Mouse (Mus musculus): ENCODE results near the gene Kcnk7.

- TF ChIP-seq CTCF (IDR thresholded peaks at IDR 0.05; ENCODE audit: low read depth) (no peak), EP300 (IDR thresholded peaks at IDR 0.05; ENCODE audit: low read depth) (no peak)
Measured at GRCm38 (mm10) chr19:5750951-5751350, 46.8 kb downstream of the Kcnk7 start.
